Mouse (Mus musculus): ENCODE data around the gene Brip1.

Gene Brip1

GRCm38 (mm10) chr11:86115955-86116354 lies 85.0 kb downstream of the Brip1 start:
- no peak for DNase-seq (ENCODE audit: low read depth, low spot score)

GRCm38 (mm10) chr11:86107276-86107675 lies 93.7 kb downstream of the Brip1 start:
- no peak for DNase-seq (ENCODE audit: low read depth, low spot score)

DNA sequence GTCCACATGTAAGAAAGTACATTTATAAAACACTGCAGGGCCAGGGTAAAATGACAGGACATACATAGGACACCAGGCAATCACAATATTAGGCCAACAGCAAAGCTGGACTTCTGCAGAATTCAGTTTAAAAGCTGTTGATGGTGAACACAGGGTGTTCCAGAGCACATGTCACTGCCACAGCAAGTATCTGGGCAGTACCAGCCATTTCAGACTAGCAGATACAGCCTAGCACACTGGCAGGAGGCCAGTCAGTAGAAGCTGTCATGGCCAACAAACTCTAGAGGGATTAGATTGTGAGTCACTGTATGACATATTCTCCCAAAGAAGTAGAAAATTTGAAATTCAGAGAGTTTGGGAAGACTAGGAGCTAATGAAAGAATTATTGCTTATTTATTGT lies 94.4 kb downstream of the Brip1 start:
- no peak for DNase-seq (ENCODE audit: low read depth, low spot score)

DNA sequence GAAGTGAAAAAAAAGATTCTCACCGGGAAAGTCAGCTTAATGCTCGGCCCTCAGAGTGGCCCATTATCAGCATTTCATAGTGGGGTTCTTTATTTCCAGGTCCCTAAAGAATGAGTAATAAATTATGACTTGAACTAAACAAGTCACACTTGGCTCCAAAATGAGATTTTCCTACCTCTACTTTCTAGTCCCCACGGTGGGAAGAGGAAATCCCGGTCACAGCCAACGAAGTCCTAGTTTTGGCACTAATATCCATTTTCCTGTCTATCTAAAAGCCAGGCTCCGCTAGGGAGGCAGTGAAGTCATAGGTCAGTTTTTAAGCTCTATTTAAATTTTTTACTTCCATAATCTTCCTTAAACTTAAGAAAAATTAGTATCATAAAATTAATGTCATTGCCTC lies 99.8 kb downstream of the Brip1 start:
- no peak for DNase-seq (ENCODE audit: low read depth, low spot score)

DNA sequence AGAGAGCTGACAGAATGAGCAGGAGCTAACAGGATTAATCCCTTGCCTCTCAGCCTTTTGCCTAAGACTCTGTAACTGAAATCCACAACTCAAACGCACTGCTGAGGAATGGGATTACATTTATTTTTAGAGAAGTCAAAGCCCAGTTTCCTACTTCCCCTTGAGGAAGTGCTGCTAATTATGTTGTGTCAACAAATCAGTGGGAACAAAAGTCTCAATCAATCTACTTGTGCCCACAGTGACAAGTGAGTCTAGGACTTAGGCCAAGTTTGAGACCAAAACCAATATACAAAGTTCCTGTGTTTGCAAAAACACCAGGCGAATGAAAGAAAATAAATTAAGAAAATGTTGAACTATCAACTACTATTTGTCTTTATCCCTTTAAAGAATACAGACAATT lies 101.7 kb downstream of the Brip1 start:
- DNase-seq (ENCODE audit: low read depth, low spot score), result no peak

DNA sequence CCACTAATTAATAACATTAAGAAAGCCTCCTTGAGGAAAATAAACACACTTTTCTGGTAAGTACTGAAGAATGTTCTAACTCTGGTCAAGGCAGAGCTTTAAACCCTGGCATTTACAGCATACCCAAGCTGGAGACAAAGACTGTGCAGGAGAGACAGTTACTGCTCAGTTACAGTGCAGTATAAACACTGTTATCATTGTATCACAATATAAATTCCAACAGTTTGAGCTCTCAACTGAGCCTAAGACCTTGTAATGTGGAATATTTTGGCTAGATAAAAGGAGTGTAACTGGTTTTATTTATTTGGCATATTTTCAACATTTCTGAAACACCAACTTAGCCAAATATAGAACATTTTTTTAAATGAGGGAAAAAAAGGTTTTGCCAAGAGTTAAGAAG lies 112.2 kb downstream of the Brip1 start:
- no peak for DNase-seq (ENCODE audit: low read depth, low spot score)

DNA sequence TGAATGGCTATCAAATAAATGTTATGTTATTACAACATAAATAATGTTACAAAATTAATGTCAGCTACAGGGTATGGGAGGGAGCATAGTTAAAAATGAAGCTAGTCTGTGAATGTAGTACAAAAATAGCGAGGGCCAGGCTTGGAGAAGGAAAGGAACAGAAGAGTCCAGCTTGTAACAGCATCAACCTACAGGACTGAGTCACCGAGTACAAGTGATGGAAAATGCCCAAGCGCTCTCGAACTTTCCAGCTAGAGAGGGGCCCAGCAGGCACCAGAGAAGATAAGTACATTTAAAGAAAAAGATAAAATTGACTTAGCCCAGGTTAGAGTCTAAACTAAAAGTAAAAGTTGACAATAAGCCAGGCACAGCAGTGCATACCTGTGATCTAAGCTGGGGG lies 116.5 kb downstream of the Brip1 start:
- no peak for DNase-seq (ENCODE audit: low read depth, low spot score)

DNA sequence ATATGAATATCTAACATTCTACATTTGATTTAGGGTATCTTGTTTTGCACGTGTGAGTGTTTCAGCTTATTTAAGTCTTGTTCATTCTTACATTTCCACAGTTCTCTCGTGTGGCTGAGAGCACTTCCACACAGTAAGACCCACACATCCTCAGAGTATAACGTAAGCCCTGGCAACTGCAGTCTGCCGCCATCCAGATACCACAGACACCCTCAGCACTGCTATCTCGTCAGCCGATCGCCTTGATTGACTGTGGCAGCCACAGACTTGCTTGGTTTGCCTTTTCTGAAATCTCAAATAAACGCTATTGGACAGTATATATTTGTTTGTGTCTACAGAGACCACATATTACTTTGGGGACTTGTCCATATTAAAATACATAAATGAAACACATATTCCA lies 123.0 kb downstream of the Brip1 start:
- DNase-seq (ENCODE audit: low read depth, low spot score), result no peak

- DNase-seq (ENCODE audit: low read depth, low spot score), result no peak
These were observed 124.0 kb downstream of the Brip1 start for GRCm38 (mm10) chr11:86076966-86077365.

- no peak for DNase-seq (ENCODE audit: low read depth, low spot score)
These were observed 124.6 kb downstream of the Brip1 start for GRCm38 (mm10) chr11:86076403-86076802.

DNA sequence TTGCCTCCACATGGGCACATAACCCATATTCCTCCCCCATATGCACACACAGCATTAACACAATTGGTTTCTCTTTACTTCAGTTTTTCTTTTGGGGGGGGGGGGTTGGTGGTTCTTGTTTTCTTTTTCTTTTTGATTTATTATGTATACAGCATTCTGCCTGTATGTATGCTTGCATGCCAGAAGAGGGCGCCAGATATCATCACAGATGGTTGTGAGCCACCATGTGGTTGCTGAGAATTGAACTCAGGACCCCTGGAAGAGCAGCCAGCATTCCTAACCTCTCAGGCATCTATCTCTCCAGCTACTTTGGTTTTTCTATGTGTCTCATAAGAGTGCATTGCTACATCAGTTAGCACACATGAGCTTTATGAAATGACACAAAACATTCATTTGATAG lies 125.6 kb downstream of the Brip1 start:
- DNase-seq (ENCODE audit: low read depth, low spot score), result peak; percentile 39

DNA sequence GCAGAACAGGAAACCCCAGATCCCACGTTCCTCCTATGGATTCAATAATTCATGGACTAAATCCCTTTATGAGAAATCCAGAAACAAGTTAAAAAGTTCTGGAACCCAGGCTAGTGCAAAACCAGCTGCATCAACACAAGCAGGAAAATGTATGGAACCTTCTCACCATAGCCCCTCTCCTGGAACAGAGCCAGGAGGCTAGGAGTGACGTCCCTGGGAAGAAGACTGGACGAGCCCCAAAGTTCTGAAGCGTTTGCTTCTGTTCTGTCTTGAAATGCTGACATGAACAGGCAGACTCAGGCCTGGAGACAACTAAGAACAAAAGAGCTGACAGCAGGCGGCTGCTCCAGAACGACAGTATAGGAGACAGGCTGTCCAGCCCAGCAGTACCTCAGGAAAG lies 132.3 kb downstream of the Brip1 start:
- DNase-seq (ENCODE audit: low read depth, low spot score), result no peak

GRCm38 (mm10) chr11:86067154-86067553 lies 133.8 kb downstream of the Brip1 start:
- DNase-seq (ENCODE audit: low read depth, low spot score), result peak; percentile 27

GRCm38 (mm10) chr11:86064881-86065280 lies 136.1 kb downstream of the Brip1 start:
- DNase-seq (ENCODE audit: low read depth, low spot score), result no peak

DNA sequence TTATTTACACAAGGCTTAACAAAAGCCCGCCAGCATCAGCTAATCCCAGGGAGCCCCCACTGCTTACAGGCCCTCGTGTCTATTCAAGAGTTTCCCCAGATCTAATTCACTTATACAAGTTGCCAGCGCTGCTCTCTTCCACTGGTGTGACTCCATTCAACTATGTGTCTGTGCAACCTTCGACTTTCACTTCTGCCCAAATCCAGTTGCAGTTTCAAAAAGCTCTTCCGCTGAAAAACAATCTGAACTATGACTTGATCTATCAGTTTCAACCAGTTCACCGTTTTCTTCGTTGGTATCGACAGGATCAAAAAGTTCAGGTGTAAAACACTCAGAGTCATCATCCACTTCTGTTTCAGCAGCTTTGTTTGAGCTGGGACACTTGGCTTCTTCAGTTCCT lies 139.8 kb downstream of the Brip1 start:
- DNase-seq (ENCODE audit: low read depth, low spot score), result no peak

- no peak for DNase-seq (ENCODE audit: low read depth, low spot score)
These were observed 141.9 kb downstream of the Brip1 start for GRCm38 (mm10) chr11:86059123-86059522.

DNA sequence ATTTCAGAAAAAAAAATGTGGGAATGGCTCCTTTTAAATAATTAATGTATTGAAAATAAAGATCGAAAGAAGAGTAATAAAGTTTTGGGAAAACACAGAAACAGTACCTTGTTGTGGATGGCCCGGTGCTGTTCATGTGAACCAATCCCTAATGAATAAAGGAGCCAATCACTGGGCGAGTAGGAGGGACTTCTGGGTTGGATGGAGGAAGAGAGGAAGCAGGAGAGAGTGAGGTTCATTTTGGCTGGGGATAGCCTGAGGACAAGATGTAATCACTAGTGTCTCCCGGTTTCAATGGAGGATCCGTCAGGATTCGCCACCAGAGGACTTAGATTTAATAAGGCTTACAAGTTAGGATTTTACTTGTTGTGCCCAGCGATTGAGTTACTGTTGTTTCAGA lies 145.2 kb downstream of the Brip1 start:
- peak; percentile 53 for DNase-seq (ENCODE audit: low read depth, low spot score)

DNA sequence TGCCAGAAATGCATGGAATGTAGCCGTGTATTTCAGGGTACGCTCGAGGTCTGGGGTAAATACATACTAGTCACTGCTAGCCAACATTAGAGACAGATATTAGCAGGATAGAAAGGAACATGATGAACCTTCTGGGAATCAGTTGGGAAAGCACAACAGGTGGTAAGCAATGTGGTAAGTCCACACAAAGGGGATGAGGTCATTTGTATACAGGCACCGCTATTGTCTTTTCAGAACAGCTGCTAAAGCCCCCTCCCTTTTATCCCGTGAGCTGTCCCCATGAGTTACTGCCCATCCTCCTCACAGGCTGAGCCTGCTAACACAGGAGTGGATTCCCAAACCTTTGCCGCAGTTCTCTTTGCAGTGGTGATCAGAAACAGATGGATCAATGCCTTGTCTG lies 149.6 kb downstream of the Brip1 start:
- peak; percentile 33 for DNase-seq (ENCODE audit: low read depth, low spot score)

DNA sequence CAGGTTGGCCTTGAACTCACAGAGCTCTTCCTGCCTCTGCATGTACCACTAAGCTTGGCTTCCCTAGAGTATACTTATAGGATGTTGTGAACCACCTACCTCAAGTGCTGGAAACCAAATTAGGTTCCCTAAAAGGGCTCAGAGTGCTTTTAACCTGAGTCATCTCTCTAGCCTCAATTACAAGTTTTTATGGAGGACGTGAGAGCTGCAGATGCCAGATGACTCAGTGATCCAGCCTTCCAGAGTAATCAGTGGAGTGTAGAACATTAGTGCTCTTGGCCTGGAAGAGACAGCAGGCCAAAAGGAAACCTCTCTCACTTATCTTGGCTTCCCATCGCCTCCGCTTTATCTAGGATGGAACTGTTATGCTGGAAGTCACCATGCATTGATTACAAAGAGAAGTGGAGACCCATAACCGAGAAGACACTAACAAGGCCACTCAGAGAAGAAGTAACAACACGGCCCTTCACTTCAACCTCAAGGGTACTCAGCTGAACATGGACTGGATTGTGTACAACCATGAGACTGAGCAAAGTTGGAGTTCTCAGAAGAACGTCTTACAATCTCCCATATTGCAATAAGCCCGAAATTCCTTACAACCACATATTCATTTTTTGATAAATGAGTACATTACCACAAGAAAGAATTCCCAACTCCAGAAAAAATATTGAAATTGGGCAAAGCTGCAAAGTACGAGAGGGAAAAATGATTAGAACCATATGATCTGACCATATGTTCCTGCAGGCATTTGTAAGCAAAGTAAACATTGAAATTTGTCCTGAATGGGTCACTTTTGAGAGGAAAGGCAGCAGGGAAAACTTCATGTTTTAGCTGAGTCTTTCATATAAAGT lies 150.3 kb downstream of the Brip1 start:
- DNase-seq (ENCODE audit: low read depth, low spot score), result no peak

DNA sequence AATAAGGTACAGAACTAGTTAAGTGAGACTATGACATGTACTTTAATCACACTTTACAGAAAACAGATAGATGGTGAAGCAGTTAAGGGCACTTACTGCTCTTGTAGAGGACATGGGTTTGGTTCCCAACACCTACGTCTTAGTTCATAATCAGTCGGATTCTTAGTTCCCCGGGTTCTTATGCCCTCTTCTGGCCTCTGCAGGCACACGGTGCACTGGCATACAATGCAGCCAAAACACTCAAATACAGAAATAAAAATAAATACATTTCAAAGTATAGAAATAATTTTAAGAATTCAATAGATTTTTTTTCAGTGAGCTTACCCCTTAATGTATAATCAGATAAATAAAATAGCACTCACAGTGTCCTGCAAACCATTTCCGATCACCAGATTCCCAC lies 161.0 kb downstream of the Brip1 start:
- DNase-seq (ENCODE audit: low read depth, low spot score), result peak; percentile 15

DNA sequence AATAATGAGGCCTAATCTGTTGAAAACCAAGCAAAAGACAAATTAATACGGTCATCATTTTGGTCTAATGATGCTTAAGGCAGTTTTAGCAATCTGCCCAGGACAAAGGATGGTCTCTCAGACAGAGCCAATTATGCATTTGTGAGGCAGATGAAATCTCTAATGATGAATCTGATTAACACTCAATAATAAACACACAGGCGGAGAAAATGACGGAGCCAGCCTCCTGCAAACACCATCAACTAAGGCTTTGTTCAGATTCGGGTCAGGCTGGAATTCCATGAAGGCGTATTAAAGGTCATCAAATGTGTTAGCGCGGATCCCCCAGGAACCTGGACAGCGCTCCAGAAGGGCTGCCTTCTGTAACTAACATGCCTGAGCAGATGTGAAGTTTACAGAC lies 161.6 kb downstream of the Brip1 start:
- no peak for DNase-seq (ENCODE audit: low read depth, low spot score)

DNA sequence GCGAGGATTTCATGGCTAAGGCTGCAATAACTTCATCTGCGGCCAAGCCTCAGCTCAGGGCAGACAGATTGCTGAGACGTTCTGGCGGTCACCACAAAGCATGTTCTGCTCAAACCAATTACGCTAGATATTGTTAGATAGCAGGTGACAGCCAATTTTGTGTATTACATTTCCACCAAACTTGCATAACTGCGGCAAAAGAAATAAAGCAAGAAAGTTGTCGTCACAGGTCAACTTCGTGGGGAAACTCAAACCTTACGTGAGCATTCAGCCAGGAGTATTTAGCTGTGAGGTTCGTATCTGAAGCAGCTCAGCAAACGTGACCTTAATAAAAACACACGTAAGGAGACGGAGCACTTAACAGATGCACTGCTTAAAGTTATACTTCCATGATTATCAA lies 162.3 kb downstream of the Brip1 start:
- no peak for DNase-seq (ENCODE audit: low read depth, low spot score)

DNA sequence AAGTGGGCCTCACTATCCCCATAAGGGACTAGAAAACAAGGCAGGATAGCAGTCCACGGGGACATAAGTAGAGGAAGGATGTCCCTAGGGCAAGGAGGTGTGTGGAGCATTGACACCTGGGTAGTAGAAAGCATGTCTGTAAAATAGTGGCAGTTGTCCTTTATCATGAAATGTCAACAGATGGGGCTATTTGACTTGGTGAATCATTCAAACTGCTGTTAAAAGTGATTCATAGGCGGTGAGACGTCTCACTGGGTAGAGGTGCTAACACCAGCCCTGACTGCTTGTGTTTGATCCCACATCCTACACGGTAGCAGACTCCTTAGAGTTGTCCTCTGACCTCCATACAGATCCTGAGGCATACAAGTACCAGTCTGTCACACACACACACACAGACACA lies 168.1 kb downstream of the Brip1 start:
- no peak for DNase-seq (ENCODE audit: low read depth, low spot score)

DNA sequence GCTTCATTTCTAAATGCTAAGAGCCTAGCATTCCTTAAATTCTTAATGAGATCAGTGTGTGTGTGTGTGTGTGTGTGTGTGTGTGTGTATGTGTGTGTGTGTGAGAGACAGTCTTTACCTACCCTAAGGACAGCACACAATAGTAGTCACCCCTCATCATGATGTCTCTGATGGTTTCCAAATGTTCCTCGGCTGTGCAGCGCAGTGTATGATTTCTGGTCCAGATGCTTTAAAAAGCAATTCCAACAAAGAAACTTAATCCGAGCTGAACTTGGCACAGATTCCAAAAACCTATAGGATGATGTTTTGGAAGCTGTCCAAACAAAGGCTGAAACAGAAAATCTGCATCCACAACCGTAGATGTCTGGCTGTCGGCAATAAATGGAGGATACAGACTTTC lies 173.0 kb downstream of the Brip1 start:
- no peak for DNase-seq (ENCODE audit: low read depth, low spot score)

All from ES-CJ7 (cell line).